Mouse (Mus musculus) common myeloid progenitor, adult 5-6 weeks (primary cell): Measurements from ENCODE around the gene 1520401A03Rik. TPM values are rescaled to one million over a fixed set of nuclear protein-coding genes. Genes with fewer than 3 reads are reported as not detected.

ENCODE experiments used
- ATAC-seq: replicated peaks from 2 replicates; pipeline ENCODE4 v1.8.0; 2016; ENCODE audit warnings: low read depth, mild to moderate bottlenecking, moderate TSS enrichment, inconsistent platforms; ENCODE audit not compliant: poor library complexity, severe bottlenecking
- total RNA-seq: library from RNA; stranded (forward); fragments of 200-1000, 187-1606 nt; gene quantifications from 2 replicates; pipeline ENCODE4 v1.2.3, GENCODE M21; 2017

Gene 1520401A03Rik
- total RNA-seq, 1 experiment from 2014 or later, result not detected

DNA sequence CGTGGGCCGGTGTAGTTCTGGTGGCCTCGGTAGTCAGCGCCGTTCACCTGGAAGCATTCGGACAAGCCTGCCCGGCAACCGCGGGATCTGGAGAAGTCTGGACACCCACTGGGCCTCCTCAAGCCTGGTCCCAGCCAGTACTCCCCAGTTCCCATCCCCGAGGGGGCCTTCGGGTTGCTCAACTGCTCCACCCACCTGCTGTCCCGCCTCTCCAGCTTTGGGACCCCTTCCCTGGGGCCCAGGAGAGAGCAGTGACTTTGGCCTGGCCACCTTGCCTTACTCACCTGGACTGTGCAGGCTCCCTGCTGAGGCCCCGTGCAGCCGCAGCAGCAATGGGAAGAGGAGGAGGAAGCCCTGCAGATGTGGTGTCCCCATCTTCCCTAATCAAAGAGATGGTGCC lies 22.1 kb upstream of the 1520401A03Rik start:
- no peak for ATAC-seq

DNA sequence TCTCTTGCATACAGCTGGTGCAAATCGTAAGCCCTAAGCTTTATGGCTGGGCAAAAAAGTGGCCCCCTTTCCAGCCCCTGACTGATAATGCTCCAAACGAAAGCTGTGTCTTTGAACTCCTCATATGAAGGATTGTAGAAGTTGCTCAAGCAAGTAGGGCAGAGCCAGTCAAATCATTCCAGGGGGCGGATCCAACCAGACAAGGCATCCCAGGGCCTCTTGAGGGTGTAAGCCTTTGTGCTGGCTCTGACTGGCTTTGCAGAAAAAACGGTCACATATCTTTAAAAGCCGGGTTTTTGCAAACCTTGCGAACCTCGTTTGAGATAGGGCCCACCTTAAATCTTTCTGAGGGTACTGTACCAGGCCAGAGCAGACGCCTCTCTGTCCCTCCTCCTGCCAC lies 21.5 kb upstream of the 1520401A03Rik start:
- ATAC-seq, result no peak

- ATAC-seq, result no peak
Measured at GRCm38 (mm10) chr17:23742941-23743340, 20.4 kb upstream of the 1520401A03Rik start.

GRCm38 (mm10) chr17:23742210-23742793 lies 19.7 kb upstream of the 1520401A03Rik start:
- no peak for ATAC-seq

DNA sequence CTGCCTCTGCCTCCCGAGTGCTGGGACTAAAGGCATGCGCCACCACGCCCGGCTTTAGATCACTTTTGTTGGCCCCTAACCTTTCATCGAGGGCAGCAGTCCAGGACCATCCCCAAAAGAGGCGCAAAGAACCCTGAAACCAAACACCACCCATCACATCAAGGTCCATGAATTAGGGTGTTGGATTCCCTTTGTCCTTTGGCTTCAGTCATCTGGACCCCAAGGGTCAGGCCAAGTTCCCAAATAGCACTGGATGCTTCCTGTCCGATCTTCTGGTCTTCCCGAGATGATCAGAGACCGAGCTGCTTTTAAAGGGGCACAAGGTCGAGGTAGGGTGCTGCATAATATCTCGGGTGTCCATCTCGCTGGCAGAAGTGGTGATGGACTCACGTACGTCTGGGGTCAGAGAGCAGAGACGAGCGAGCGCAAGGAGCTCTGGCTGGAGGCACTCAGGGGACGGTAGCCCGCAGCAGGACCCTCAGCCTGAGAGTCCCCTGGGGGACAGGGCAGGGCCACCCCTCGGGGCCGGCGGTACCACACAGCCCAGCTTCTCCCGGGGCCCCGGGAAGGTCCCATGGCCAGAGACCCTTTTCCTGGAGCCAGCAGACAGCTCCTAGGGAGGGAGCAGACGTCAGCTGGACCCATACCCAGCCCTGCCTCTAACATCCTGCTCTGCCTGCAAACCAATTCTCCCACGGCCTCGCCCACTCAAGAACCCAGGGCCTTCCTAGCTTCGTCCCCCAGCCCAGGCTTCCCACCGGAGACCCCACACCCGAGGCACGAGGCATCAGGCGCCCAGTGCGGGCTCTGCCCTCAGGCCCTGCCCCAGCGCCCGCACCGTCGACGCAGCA lies 19.0 kb upstream of the 1520401A03Rik start:
- ATAC-seq, result no peak

GRCm38 (mm10) chr17:23740598-23741021 lies 18.0 kb upstream of the 1520401A03Rik start, which contains the start of gene Paqr4:
Gene Paqr4 (minus strand): TSS chr17:23740867.
- peak; percentile 45 for ATAC-seq

GRCm38 (mm10) chr17:23740136-23740584 lies 17.6 kb upstream of the 1520401A03Rik start:
- ATAC-seq, result peak; percentile 78

DNA sequence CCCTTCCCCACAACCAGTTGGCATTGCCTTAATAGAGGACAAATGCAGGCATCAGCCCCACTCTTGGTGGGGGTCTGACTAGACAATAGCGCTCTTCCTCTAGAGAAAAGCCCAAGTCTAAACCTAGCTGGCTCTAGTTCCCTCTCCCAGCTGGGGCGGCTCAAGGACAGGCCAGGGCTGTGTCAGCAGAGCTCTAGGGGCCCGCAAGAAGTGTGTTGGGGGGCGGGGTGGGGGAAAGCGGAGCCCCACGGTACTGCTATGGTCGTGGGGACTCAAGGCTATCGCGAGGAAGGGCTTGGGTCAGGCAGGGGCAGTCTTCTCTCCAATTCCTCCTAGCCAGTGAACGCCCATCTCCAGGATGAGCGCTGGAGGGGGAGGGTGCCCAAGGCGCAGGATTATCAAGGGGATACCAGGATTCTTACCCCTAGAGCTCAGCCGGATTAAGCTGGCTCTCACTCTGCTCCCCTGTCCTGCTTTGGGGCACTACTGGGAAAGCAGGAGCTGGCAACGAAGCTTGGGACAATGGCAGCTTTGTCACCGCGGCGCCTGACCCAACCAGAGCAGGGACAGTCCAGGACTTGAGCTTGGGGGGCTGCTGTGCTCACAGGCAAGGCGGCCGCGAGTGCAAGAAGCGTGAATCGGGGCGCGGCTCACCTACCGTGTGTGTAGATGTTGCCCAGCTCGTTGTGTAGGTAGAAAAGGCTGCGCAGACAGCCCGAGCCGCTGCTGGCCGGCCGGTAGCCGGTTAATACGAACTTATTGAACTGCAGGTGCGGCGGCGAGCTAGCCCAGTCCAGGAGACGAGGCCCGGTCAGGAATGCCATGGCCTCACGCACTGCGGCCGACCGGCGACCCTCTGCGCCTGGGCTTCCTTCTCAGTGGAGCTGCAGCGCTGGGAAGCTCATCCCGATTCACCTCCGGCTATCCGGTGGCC lies 16.9 kb upstream of the 1520401A03Rik start:
- 0 out of 2 replicates have a peak, but pooled peaks have one; percentile 1 for ATAC-seq

DNA sequence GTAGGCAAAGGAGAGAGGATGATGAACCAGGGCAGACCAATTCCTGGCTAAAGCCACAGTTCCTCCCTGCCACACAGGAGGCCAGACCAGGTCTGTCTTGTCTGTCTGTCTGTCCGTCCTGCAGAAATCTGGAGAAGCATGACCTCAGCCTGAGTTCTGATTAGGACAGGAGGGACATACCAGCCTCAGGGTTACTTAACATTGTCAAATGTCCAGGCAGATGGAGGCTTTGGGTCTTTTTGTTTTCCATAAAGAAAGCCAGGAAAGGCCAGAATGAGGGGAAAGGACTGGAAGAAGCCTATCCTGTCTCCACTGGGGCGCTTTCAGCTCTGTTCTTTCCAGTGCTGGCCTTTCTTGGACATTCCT lies 16.2 kb upstream of the 1520401A03Rik start:
- ATAC-seq, result no peak

- ATAC-seq, result no peak
Measured at GRCm38 (mm10) chr17:23737493-23738445, 15.2 kb upstream of the 1520401A03Rik start.

DNA sequence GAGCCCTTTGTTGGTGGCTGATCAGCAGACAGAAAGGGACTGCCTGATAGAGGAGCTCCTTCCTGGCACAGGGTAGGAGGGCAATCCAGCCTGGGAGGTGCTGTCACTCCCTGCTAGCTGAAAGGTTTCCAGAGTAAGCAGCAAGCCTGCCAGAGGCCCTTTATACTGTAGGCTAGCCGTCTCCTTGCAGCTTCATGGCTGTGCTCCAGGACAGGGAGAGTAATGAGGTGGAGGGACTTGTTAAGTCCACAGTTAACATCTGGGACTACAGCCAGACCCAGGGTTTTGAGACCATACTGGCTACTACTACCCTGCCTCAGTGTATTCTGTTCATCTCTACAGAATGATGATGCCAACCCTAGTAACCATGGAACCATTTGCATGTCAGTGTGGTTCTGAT lies 11.8 kb upstream of the 1520401A03Rik start:
- no peak for ATAC-seq

GRCm38 (mm10) chr17:23730441-23730840 lies 7.9 kb upstream of the 1520401A03Rik start:
- no peak for ATAC-seq

GRCm38 (mm10) chr17:23726758-23727142 lies 4.2 kb upstream of the 1520401A03Rik start:
- peak; percentile 85 for ATAC-seq

- peak; percentile 85 for ATAC-seq
Measured at GRCm38 (mm10) chr17:23725999-23726757, 3.6 kb upstream of the 1520401A03Rik start, which contains the start of gene Pkmyt1. Gene Pkmyt1 (plus strand): TSS chr17:23726336.

- no peak for ATAC-seq
Measured at GRCm38 (mm10) chr17:23725477-23725876, 2.9 kb upstream of the 1520401A03Rik start.

GRCm38 (mm10) chr17:23721886-23722285 lies 697 bp downstream of the 1520401A03Rik start:
- ATAC-seq, result no peak

- ATAC-seq, result 0 out of 2 replicates have a peak, but pooled peaks have one; percentile 15
Measured at GRCm38 (mm10) chr17:23719455-23719854, 3.1 kb downstream of the 1520401A03Rik start.

DNA sequence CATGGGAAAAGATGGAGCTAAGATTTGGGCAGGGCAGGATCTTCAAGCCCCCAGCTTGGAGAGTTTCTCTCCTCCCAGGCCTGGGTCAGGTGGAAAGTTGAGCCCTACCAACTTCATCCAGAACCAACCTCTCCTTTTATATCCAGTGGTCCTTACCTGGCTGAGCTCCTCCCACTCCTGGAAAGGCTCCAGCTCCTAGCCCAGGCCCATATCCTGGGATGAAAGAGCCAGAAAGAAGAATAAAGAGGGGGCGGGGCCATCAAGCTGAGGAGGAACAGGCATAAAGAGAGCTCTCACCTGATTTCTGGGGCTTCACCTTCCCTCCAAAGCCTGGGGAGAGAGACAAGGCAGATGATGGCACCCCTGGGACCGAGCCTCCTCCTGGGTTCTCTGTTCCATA lies 5.6 kb downstream of the 1520401A03Rik start:
- ATAC-seq, result no peak
